Mouse (Mus musculus) left cerebral cortex, postnatal 4 days (tissue): ENCODE measurements around the gene Polr3gl. TPM values are rescaled to one million over a fixed set of nuclear protein-coding genes. Genes with fewer than 3 reads are reported as not detected.
"Not testable (repeated sequence)": the region's sequence is repeated elsewhere in the genome, so short reads cannot be mapped to it uniquely, and the experiment has no call there.

Source experiments
- DNase-seq: peaks from one replicate; pipeline ENCODE4 v3.0.0-alpha.2; 2022
- intact Hi-C: fragments of 180-260 bp; cut with DNase I; formaldehyde crosslinking; loops from one replicate; pipeline ENCODE4 v1.15.1; 2025
- total RNA-seq, 2 experiments: library from RNA; stranded (reverse); gene quantifications; 2 replicates each; pipeline ENCODE4 v1.2.3; 2021

Polr3gl gene
- 10 to 100 TPM; 28.0 to 28.1 TPM for total RNA-seq

GRCm38 (mm10) chr3:96593790-96594560 is at the start of gene Polr3gl:
TSS of gene Polr3gl (minus strand) at chr3:96594181.
- intact Hi-C loops = no loop called here

GRCm38 (mm10) chr3:96639219-96639618 is 45.2 kb upstream of the Polr3gl start:
- DNase-seq = peak; percentile 52
- intact Hi-C loops = loop anchor here (5.0 to 10.0 kb wide), 2 partner anchors 37 to 94 kb away; partner anchors contain the start of gene Lix1l

More at GRCm38 (mm10) chr3:96593790-96594560, at the start of gene Polr3gl:
- DNase-seq = peak; percentile 95

- intact Hi-C loops = loop anchor here (5.0 to 10.0 kb wide), 2 partner anchors 34 to 92 kb away; partner anchors contain the start of gene Lix1l
- no peak for DNase-seq
These were observed 42.5 kb upstream of the Polr3gl start for GRCm38 (mm10) chr3:96636448-96636847.

GRCm38 (mm10) chr3:96635906-96636305 is 41.9 kb upstream of the Polr3gl start:
- DNase-seq = no peak
- intact Hi-C loops = loop anchor here (5.0 to 10.0 kb wide), 2 partner anchors 34 to 91 kb away; partner anchors contain the start of gene Lix1l

- DNase-seq = peak; percentile 82
- intact Hi-C loops = loop anchor here (5.0 to 10.0 kb wide), 2 partner anchors 33 to 90 kb away; partner anchors contain the start of gene Lix1l
These were observed 41.2 kb upstream of the Polr3gl start, which contains the start of the genes Pex11b and Gm42957 for GRCm38 (mm10) chr3:96634928-96635879. TSS of gene Pex11b (plus strand) at chr3:96635376. TSS of gene Gm42957 (plus strand) at chr3:96635474.

GRCm38 (mm10) chr3:96634015-96634414 is 40.0 kb upstream of the Polr3gl start:
- intact Hi-C loops = loop anchor here (10.0 kb wide), 1 partner anchor 89 kb away; no protein-coding TSS in a partner anchor
- DNase-seq = no peak

- intact Hi-C loops = loop anchor here (10.0 kb wide), 1 partner anchor 87 kb away; no protein-coding TSS in a partner anchor
- DNase-seq = no peak
These were observed 38.1 kb upstream of the Polr3gl start for GRCm38 (mm10) chr3:96632058-96632457.

GRCm38 (mm10) chr3:96629729-96630600 is 36.0 kb upstream of the Polr3gl start, which contains the start of gene Rbm8a:
TSS of gene Rbm8a (plus strand) at chr3:96629933.
- DNase-seq = peak; percentile 97
- intact Hi-C loops = loop anchor here (10.0 kb wide), 1 partner anchor 85 kb away; no protein-coding TSS in a partner anchor

- intact Hi-C loops = no loop called here
- DNase-seq = no peak
These were observed 29.2 kb upstream of the Polr3gl start for GRCm38 (mm10) chr3:96623201-96623600.

GRCm38 (mm10) chr3:96617941-96618340 is 24.0 kb upstream of the Polr3gl start:
- DNase-seq = no peak
- intact Hi-C loops = no loop called here

- intact Hi-C loops = no loop called here
- DNase-seq = no peak
These were observed 12.6 kb upstream of the Polr3gl start for GRCm38 (mm10) chr3:96606618-96607017.

GRCm38 (mm10) chr3:96606007-96606406 is 12.0 kb upstream of the Polr3gl start:
- intact Hi-C loops, DNase-seq: not testable (repeated sequence)

- intact Hi-C loops = loop anchor here (5.0 kb wide), 1 partner anchor 34 kb away; the partner anchor contains the start of genes Gm42957 and Pex11b
- peak; percentile 85 for DNase-seq
These were observed 9.3 kb upstream of the Polr3gl start for GRCm38 (mm10) chr3:96603311-96603710.

- DNase-seq = no peak
- intact Hi-C loops = loop anchor here (5.0 kb wide), 1 partner anchor 35 kb away; the partner anchor contains the start of genes Gm42957 and Pex11b
These were observed 8.7 kb upstream of the Polr3gl start for GRCm38 (mm10) chr3:96602704-96603084.

- DNase-seq = peak; percentile 56
- intact Hi-C loops = loop anchor here (5.0 kb wide), 1 partner anchor 35 kb away; the partner anchor contains the start of genes Gm42957 and Pex11b
These were observed 8.1 kb upstream of the Polr3gl start for GRCm38 (mm10) chr3:96601941-96602703.

GRCm38 (mm10) chr3:96601251-96601787 is 7.3 kb upstream of the Polr3gl start:
- DNase-seq = peak; percentile 59
- intact Hi-C loops = loop anchor here (5.0 kb wide), 1 partner anchor 36 kb away; the partner anchor contains the start of genes Gm42957 and Pex11b

- peak; percentile 91 for DNase-seq
- intact Hi-C loops = loop anchor here (5.0 kb wide), 1 partner anchor 37 kb away; the partner anchor contains the start of genes Gm42957 and Pex11b
These were observed 6.8 kb upstream of the Polr3gl start, which contains the start of gene Lix1l for GRCm38 (mm10) chr3:96600639-96601250. TSS of gene Lix1l (plus strand) at chr3:96601149.
